ENCODE assay signal across 17 mouse cellular contexts in genomic region chr6:71145288-71145989, GRCm38 (mm10). TPM values are rescaled to one million over a fixed set of nuclear protein-coding genes. Genes with fewer than 3 reads are reported as not detected.
DNase-seq lines count a peak whose midpoint lies in the region; ATAC-seq and TF ChIP-seq lines count a peak whose summit lies in the region.
"Had no signal": no experiment of that assay in that cellular context is flagged by ENCODE, and none has a peak within 500 bp of the region (broad histone marks: within the 10 kb centered on the region; RNA-seq: fewer than 3 reads in every experiment).

No protein-coding gene starts in this region.

- no peaks in the 10 kb centered on the region for H3K36me3 ChIP-seq in kidney, adult 2 months (ENCODE audit: control insufficient read depth, insufficient read depth, low read length)
- no peaks in the 10 kb centered on the region for H3K36me3 ChIP-seq in stomach, embryonic 15.5 days
- H3K36me3 ChIP-seq in midbrain, embryonic 13.5 days, result no peaks in the 10 kb centered on the region
- H3K36me3 ChIP-seq: limb, embryonic 10.5 days had no signal

- H3K4me2 ChIP-seq in stomach, embryonic 15.5 days, result no peak overlapping the region
- no peak overlapping the region for H3K4me2 ChIP-seq in midbrain, embryonic 13.5 days (replicated peaks)

- ATAC-seq in stomach, embryonic 15.5 days (ENCODE audit: insufficient read depth, low FRiP score, low read depth), result peak; percentile 10; the same call in 1 of the 2 replicates
- ATAC-seq in midbrain, embryonic 13.5 days, result no peak
- ATAC-seq: hindbrain, embryonic 16.5 days had no signal

- no peak overlapping the region for H3K9ac ChIP-seq in stomach, embryonic 15.5 days
- no peak overlapping the region for H3K9ac ChIP-seq in midbrain, embryonic 13.5 days (replicated peaks)

- no peak for TF ChIP-seq POLR2A in kidney, adult 2 months (IDR thresholded peaks at IDR 0.05; ENCODE audit: low read depth, low read length)

- TF ChIP-seq CTCF in kidney, adult 2 months (conservative IDR thresholded peaks at IDR 0.05; ENCODE audit: insufficient read depth, insufficient read length, low read depth, low read length), result no peak

- WGBS in kidney, adult 2 months, result 47% methylated on average over 3 of the region's 3 CpGs
- 46% methylated on average over 3 of the region's 3 CpGs for WGBS in stomach, embryonic 15.5 days
- WGBS in midbrain, embryonic 13.5 days, result 63% methylated on average over 3 of the region's 3 CpGs

- H3K27ac ChIP-seq in kidney, adult 2 months (ENCODE audit: insufficient read depth, low read depth, low read length), result peak overlapping the region; percentile 96
- H3K27ac ChIP-seq in stomach, embryonic 15.5 days, result 0 out of 2 replicates have a peak overlapping the region, but pooled peaks have one; percentile 5
- no peak overlapping the region for H3K27ac ChIP-seq in midbrain, embryonic 13.5 days
- H3K27ac ChIP-seq: limb, embryonic 10.5 days had no signal

- peaks cover 34% of the 10 kb centered on the region for H3K4me1 ChIP-seq in kidney, adult 2 months (ENCODE audit: control insufficient read depth, insufficient read depth, low read length)
- H3K4me1 ChIP-seq in stomach, embryonic 15.5 days, result no peaks in the 10 kb centered on the region
- H3K4me1 ChIP-seq in midbrain, embryonic 13.5 days (replicated peaks), result peaks cover 5% of the 10 kb centered on the region

- peak; percentile 41 for DNase-seq in adrenal gland, adult 2 months
- no peak for DNase-seq in adrenal gland, adult 8-10 months
- peak; percentile 86 for DNase-seq in kidney, adult 2 months
- DNase-seq in kidney, postnatal 36 days, result peak; percentile 64 to 85
- no peak for DNase-seq in ovary, adult 18-20 months (ENCODE audit: low spot score)
- no peak for DNase-seq in gastrocnemius, adult 8-10 months (ENCODE audit: low spot score in 2 of 2)
- DNase-seq: cerebellum, postnatal 25 days; heart, postnatal 14 days; thymus, postnatal 14 days had no signal

- H3K27me3 ChIP-seq in kidney, adult 2 months (replicated peaks; ENCODE audit: control insufficient read depth, insufficient read depth, low read length), result no peaks in the 10 kb centered on the region
- H3K27me3 ChIP-seq in stomach, embryonic 15.5 days (replicated peaks), result no peaks in the 10 kb centered on the region
- H3K27me3 ChIP-seq in midbrain, embryonic 13.5 days, result no peaks in the 10 kb centered on the region

- no peak overlapping the region for H3K4me3 ChIP-seq in kidney, adult 2 months (ENCODE audit: insufficient read depth, low read depth, low read length)
- no peak overlapping the region for H3K4me3 ChIP-seq in stomach, embryonic 15.5 days (replicated peaks)
- H3K4me3 ChIP-seq in midbrain, embryonic 13.5 days (replicated peaks), result no peak overlapping the region
- H3K4me3 ChIP-seq: limb, embryonic 10.5 days had no signal

- H3K9me3 ChIP-seq in stomach, embryonic 15.5 days, result no peaks in the 10 kb centered on the region
- H3K9me3 ChIP-seq in midbrain, embryonic 13.5 days, result no peaks in the 10 kb centered on the region
- H3K9me3 ChIP-seq: limb, embryonic 10.5 days had no signal

RNA-seq across cellular contexts. Expression of gene Thnsl2, which starts 1.2 kb away (rescaled TPM):
- 10 to 100 TPM; 14.9 to 18.5 TPM for total RNA-seq in adrenal gland, adult 2 months (2021)
- 22.1 and 24.3 TPM in 2 replicates for polyA plus RNA-seq in adrenal gland, adult 2 months (2012; rRNA removed)
- 10 to 100 TPM; 19.0 to 36.9 (median 27.6) TPM for total RNA-seq in adrenal gland, adult 8-10 months (2022)
- polyA plus RNA-seq in kidney, adult 2 months (2012; rRNA removed), result 251 and 265 TPM in 2 replicates
- polyA plus RNA-seq in stomach, embryonic 15.5 days (2015; fragmentation: Nextera tagmentation; extraction: Ambion mirVana), result 12.6 and 14.9 TPM in 2 replicates
- 3.7 and 3.9 TPM in 2 replicates for polyA plus RNA-seq in midbrain, embryonic 13.5 days (2015; fragmentation: Nextera tagmentation; extraction: Ambion mirVana)
- 10 to 100 TPM in 2 of 4 experiments, 1 to 10 TPM in 2; 8.9 to 12.8 (median 9.8) TPM for total RNA-seq in gastrocnemius, adult 8-10 months (2022)
- total RNA-seq: megakaryocyte-erythroid progenitor cell, adult 5-6 weeks had no signal

RNA-seq across cellular contexts. Expression of gene Fabp1, which starts 54.2 kb away (rescaled TPM):
- 10 to 100 TPM in 1 of 2 experiments, not detected in 1; 15.4 TPM for total RNA-seq in adrenal gland, adult 2 months (2021)
- not detected in 2 replicates for polyA plus RNA-seq in adrenal gland, adult 2 months (2012; rRNA removed)
- total RNA-seq in adrenal gland, adult 8-10 months (2022), result 1 to 10 TPM in 1 of 4 experiments, not detected in 3; 1.2 TPM
- 3.2 and 8.3 TPM in 2 replicates for polyA plus RNA-seq in kidney, adult 2 months (2012; rRNA removed)
- polyA plus RNA-seq in stomach, embryonic 15.5 days (2015; fragmentation: Nextera tagmentation; extraction: Ambion mirVana), result 500 and 589 TPM in 2 replicates
- 1.9 TPM in 1 of 2 replicates, not detected in the other for polyA plus RNA-seq in midbrain, embryonic 13.5 days (2015; fragmentation: Nextera tagmentation; extraction: Ambion mirVana)
- total RNA-seq in gastrocnemius, adult 8-10 months (2022), result 1 to 10 TPM in 1 of 4 experiments, not detected in 3; 1.4 TPM
- total RNA-seq: heart, adult 8-10 months; heart, postnatal 14 days; layer of hippocampus, postnatal 10 days; megakaryocyte-erythroid progenitor cell, adult 5-6 weeks had no signal
- polyA plus RNA-seq: embryonic facial prominence, embryonic 11.5 days; hindbrain, embryonic 16.5 days; limb, embryonic 10.5 days had no signal

Comparison
In these comparisons a context has a peak if more than half of its experiments do, and no peak if none do; other contexts are left out.
1. DNase-seq: peak in adrenal gland, adult 2 months (single experiment), kidney, adult 2 months (single experiment) and kidney, postnatal 36 days (2 of 2); none in adrenal gland, adult 8-10 months (single experiment), ovary, adult 18-20 months (single experiment) and gastrocnemius, adult 8-10 months (0 of 2).
2. RNA of gene Fabp1, which starts 54.2 kb away (polyA plus RNA-seq): 500 to 589 TPM in stomach, embryonic 15.5 days; 3.2 to 8.3 TPM in kidney, adult 2 months, 1.9 TPM in midbrain, embryonic 13.5 days and not detected in adrenal gland, adult 2 months; every median in the first group is over 10 times any median in the second.